Mouse (Mus musculus) thymus, postnatal 14 days (tissue): ENCODE results near the gene Col10a1.
"Not testable (repeated sequence)": the region's sequence is repeated elsewhere in the genome, so short reads cannot be mapped to it uniquely, and the experiment has no call there.

Source experiments
- DNase-seq: peaks from one replicate; pipeline ENCODE4 v3.0.0; 2021

Gene Col10a1

GRCm38 (mm10) chr10:34389681-34390080, at the start of gene Col10a1:
Gene Col10a1 (plus strand): TSS chr10:34389981.
- DNase-seq = no peak

- no peak for DNase-seq
Measured at GRCm38 (mm10) chr10:34341014-34341413, 48.8 kb upstream of the Col10a1 start.

- no peak for DNase-seq
Measured at GRCm38 (mm10) chr10:34341886-34342285, 47.9 kb upstream of the Col10a1 start.

GRCm38 (mm10) chr10:34352166-34352565, 37.6 kb upstream of the Col10a1 start:
- DNase-seq = no peak

- no peak for DNase-seq
Measured at GRCm38 (mm10) chr10:34358263-34358662, 31.5 kb upstream of the Col10a1 start.

- DNase-seq = no peak
Measured at GRCm38 (mm10) chr10:34363756-34364155, 26.0 kb upstream of the Col10a1 start.

- DNase-seq = peak; percentile 11
Measured at GRCm38 (mm10) chr10:34368138-34368537, 21.6 kb upstream of the Col10a1 start.

- no peak for DNase-seq
Measured at GRCm38 (mm10) chr10:34373332-34373731, 16.4 kb upstream of the Col10a1 start.

GRCm38 (mm10) chr10:34385636-34386035, 4.1 kb upstream of the Col10a1 start:
- no peak for DNase-seq

GRCm38 (mm10) chr10:34396959-34397358, 7.2 kb downstream of the Col10a1 start:
- DNase-seq = no peak

GRCm38 (mm10) chr10:34399267-34399666, 9.5 kb downstream of the Col10a1 start:
- DNase-seq = no peak

GRCm38 (mm10) chr10:34418204-34418756, 28.5 kb downstream of the Col10a1 start, which contains the start of gene Nt5dc1:
Gene Nt5dc1 (minus strand): TSS chr10:34418552.
- DNase-seq = peak; percentile 97

- not testable (repeated sequence) for DNase-seq
Measured at GRCm38 (mm10) chr10:34418794-34419193, 29.0 kb downstream of the Col10a1 start.

- DNase-seq = no peak
Measured at GRCm38 (mm10) chr10:34431783-34432182, 42.0 kb downstream of the Col10a1 start.

GRCm38 (mm10) chr10:34434191-34434590, 44.4 kb downstream of the Col10a1 start:
- DNase-seq = not testable (repeated sequence)
